Comparison of ENCODE assay signal across 9 mouse cellular contexts in genomic region chr4:97758661-97759060, GRCm38 (mm10). TPM values are rescaled to one million over a fixed set of nuclear protein-coding genes. Genes with fewer than 3 reads are reported as not detected.
DNase-seq lines count a peak whose midpoint lies in the region; ATAC-seq and TF ChIP-seq lines count a peak whose summit lies in the region.
"Had no signal": no experiment of that assay in that cellular context is flagged by ENCODE, and none has a peak within 500 bp of the region (broad histone marks: within the 10 kb centered on the region; RNA-seq: fewer than 3 reads in every experiment).

No protein-coding gene starts in this region.

- no peak for DNase-seq in heart, postnatal 25 days (ENCODE audit: low spot score)
- DNase-seq in heart, postnatal 0 days (ENCODE audit: low spot score), result no peak
- no peak for DNase-seq in midbrain, embryonic 11.5 days (ENCODE audit: low spot score, missing footprints)
- no peak for DNase-seq in testis, postnatal 10 days (ENCODE audit: low spot score)
- DNase-seq in right cerebral cortex, postnatal 14 days, result no peak

- peak overlapping the region; percentile 73 for H3K4me2 ChIP-seq in heart, embryonic 15.5 days
- peak overlapping the region; percentile 70 for H3K4me2 ChIP-seq in heart, postnatal 0 days (ENCODE audit: low read depth, low read length)
- peak overlapping the region; percentile 51; the same call in 1 of the 2 replicates for H3K4me2 ChIP-seq in midbrain, embryonic 11.5 days

- TF ChIP-seq EP300 in heart, postnatal 0 days (IDR thresholded peaks at IDR 0.05; ENCODE audit: low read depth), result no peak

- no peak for TF ChIP-seq CTCF in cortical plate, adult 2 months (IDR thresholded peaks at IDR 0.05; ENCODE audit: extremely low read depth, insufficient read depth, low read length)
- TF ChIP-seq CTCF in heart, postnatal 0 days (IDR thresholded peaks at IDR 0.05; ENCODE audit: low read depth), result no peak

- no peak for TF ChIP-seq POLR2A in cortical plate, adult 2 months (IDR thresholded peaks at IDR 0.05; ENCODE audit: extremely low read depth, insufficient read depth, low read length)

- peak overlapping the region; percentile 66 for H3K9ac ChIP-seq in heart, embryonic 15.5 days
- peak overlapping the region; percentile 78 for H3K9ac ChIP-seq in heart, postnatal 0 days (replicated peaks; ENCODE audit: low read depth, low read length)
- H3K9ac ChIP-seq in midbrain, embryonic 11.5 days (ENCODE audit: low read length), result no peak overlapping the region

- H3K27ac ChIP-seq in heart, embryonic 15.5 days, result peak overlapping the region; percentile 83
- peak overlapping the region; percentile 82 for H3K27ac ChIP-seq in cortical plate, adult 2 months (ENCODE audit: insufficient read depth, low read length)
- H3K27ac ChIP-seq in heart, postnatal 0 days (ENCODE audit: low read depth), result peak overlapping the region; percentile 91
- H3K27ac ChIP-seq in midbrain, embryonic 11.5 days (ENCODE audit: low read depth, low read length), result no peak overlapping the region

- intact Hi-C loops in heart, postnatal 25 days (cut with DNase I), result loop anchor here (5.0 kb wide), 1 partner anchor 444 kb away; no protein-coding TSS in a partner anchor

- H3K36me3 ChIP-seq in heart, embryonic 15.5 days, result no peaks in the 10 kb centered on the region
- no peaks in the 10 kb centered on the region for H3K36me3 ChIP-seq in heart, postnatal 0 days (replicated peaks; ENCODE audit: control insufficient read depth, insufficient read depth, low read length)
- H3K36me3 ChIP-seq in midbrain, embryonic 11.5 days (ENCODE audit: control insufficient read depth, insufficient read depth, low read length), result no peaks in the 10 kb centered on the region

- peaks cover 18% of the 10 kb centered on the region for H3K4me1 ChIP-seq in heart, embryonic 15.5 days (replicated peaks)
- peaks cover 5% of the 10 kb centered on the region for H3K4me1 ChIP-seq in cortical plate, adult 2 months (ENCODE audit: control insufficient read depth, insufficient read depth, low read length)
- peaks cover 16% of the 10 kb centered on the region for H3K4me1 ChIP-seq in heart, postnatal 0 days (ENCODE audit: control insufficient read depth, insufficient read depth)
- H3K4me1 ChIP-seq in midbrain, embryonic 11.5 days (ENCODE audit: control insufficient read depth, insufficient read depth, low read length), result peaks cover 10% of the 10 kb centered on the region; the same call in 1 of the 2 replicates

- ATAC-seq in heart, embryonic 15.5 days (replicated peaks; ENCODE audit: insufficient number of reproducible peaks, insufficient read depth, low FRiP score, low read depth), result no peak
- no peak for ATAC-seq in heart, postnatal 0 days (ENCODE audit: insufficient read depth, low read depth)
- no peak for ATAC-seq in midbrain, embryonic 11.5 days (ENCODE audit: low FRiP score)
- ATAC-seq in monocyte, adult 5-6 weeks (replicated peaks; ENCODE audit: insufficient number of reproducible peaks, low FRiP score, low TSS enrichment, poor library complexity, severe bottlenecking), result no peak

- H3K4me3 ChIP-seq in heart, embryonic 15.5 days, result peak overlapping the region; percentile 59
- H3K4me3 ChIP-seq in cortical plate, adult 2 months (ENCODE audit: insufficient read depth, low read length), result peak overlapping the region; percentile 84; the same call in 1 of the 2 replicates
- H3K4me3 ChIP-seq in heart, postnatal 0 days (ENCODE audit: low read depth, low read length), result peak overlapping the region; percentile 64
- no peak overlapping the region for H3K4me3 ChIP-seq in midbrain, embryonic 11.5 days (ENCODE audit: low read depth, low read length)

- no peaks in the 10 kb centered on the region for H3K27me3 ChIP-seq in heart, embryonic 15.5 days
- H3K27me3 ChIP-seq in heart, postnatal 0 days (ENCODE audit: control insufficient read depth, insufficient read depth, low read length), result no peaks in the 10 kb centered on the region
- peaks cover 59% of the 10 kb centered on the region for H3K27me3 ChIP-seq in midbrain, embryonic 11.5 days (ENCODE audit: control insufficient read depth, insufficient read depth, low read length)

- 51% methylated on average over 3 of the region's 3 CpGs for WGBS in heart, embryonic 15.5 days
- 56% methylated on average over 3 of the region's 3 CpGs for WGBS in heart, postnatal 0 days
- WGBS in midbrain, embryonic 11.5 days, result 8% methylated on average over 3 of the region's 3 CpGs

- H3K9me3 ChIP-seq in heart, embryonic 15.5 days (replicated peaks), result no peaks in the 10 kb centered on the region
- no peaks in the 10 kb centered on the region for H3K9me3 ChIP-seq in heart, postnatal 0 days (replicated peaks; ENCODE audit: control insufficient read depth, low read length)
- no peaks in the 10 kb centered on the region for H3K9me3 ChIP-seq in midbrain, embryonic 11.5 days (ENCODE audit: control insufficient read depth, low read length)

RNA-seq across cellular contexts. Expression of gene Nfia, which starts 13.9 kb away (rescaled TPM):
- 46.8 and 47.9 TPM in 2 replicates for polyA plus RNA-seq in heart, embryonic 15.5 days (2015; fragmentation: Nextera tagmentation; extraction: Ambion mirVana)
- total RNA-seq in heart, postnatal 25 days (2021), result 100 to 1,000 TPM; 134 to 149 TPM
- polyA plus RNA-seq in cortical plate, adult 2 months (2012; rRNA removed), result 21.5 and 24.1 TPM in 2 replicates
- 76.5 and 114 TPM in 2 replicates for total RNA-seq in heart, postnatal 0 days (2014; rRNA removed; ENCODE audit: low replicate concordance)
- polyA plus RNA-seq in heart, postnatal 0 days (2015; fragmentation: Nextera tagmentation; extraction: Ambion mirVana), result 53.2 and 53.8 TPM in 2 replicates
- 14.1 and 15.8 TPM in 2 replicates for polyA plus RNA-seq in midbrain, embryonic 11.5 days (2014; fragmentation: Nextera tagmentation; extraction: Ambion mirVana)
- total RNA-seq in monocyte, adult 5-6 weeks (2017), result 0.67 to 2.1 TPM (median 0.75 TPM) in 3 replicates

RNA-seq across cellular contexts. Expression of gene E130114P18Rik, which starts 19.2 kb away (rescaled TPM):
- 0.25 and 0.30 TPM in 2 replicates for polyA plus RNA-seq in heart, embryonic 15.5 days (2015; fragmentation: Nextera tagmentation; extraction: Ambion mirVana)
- not detected for total RNA-seq in heart, postnatal 25 days (2021)
- 12.7 and 14.3 TPM in 2 replicates for polyA plus RNA-seq in cortical plate, adult 2 months (2012; rRNA removed)
- not detected in 2 replicates for total RNA-seq in heart, postnatal 0 days (2014; rRNA removed; ENCODE audit: low replicate concordance)
- 0.45 and 0.52 TPM in 2 replicates for polyA plus RNA-seq in heart, postnatal 0 days (2015; fragmentation: Nextera tagmentation; extraction: Ambion mirVana)
- 6.5 and 7.7 TPM in 2 replicates for polyA plus RNA-seq in midbrain, embryonic 11.5 days (2014; fragmentation: Nextera tagmentation; extraction: Ambion mirVana)
- total RNA-seq in monocyte, adult 5-6 weeks (2017), result not detected in 3 replicates
- total RNA-seq: common myeloid progenitor, adult 5-6 weeks had no signal
